Mouse (Mus musculus) spleen, adult 2 months (tissue): ENCODE data around the gene Pdzd3. TPM values are rescaled to one million over a fixed set of nuclear protein-coding genes. Genes with fewer than 3 reads are reported as not detected.

Experiments used
- DNase-seq, 2 experiments: peaks; one replicate each; pipeline versions ENCODE4 v3.0.0 to v3.0.0-alpha.2; 2012 to 2021; ENCODE audit warnings: low spot score in 2 of 2, low read depth in 1 of 2
- H3K27ac ChIP-seq: fragments of 200-500 bp; 2 replicates; pipeline ENCODE4 v1.5.1; 2012; ENCODE audit warnings: low read length, inconsistent platforms; ENCODE audit not compliant: insufficient read depth
- H3K27me3 ChIP-seq: fragments of 200-500 bp; 2 replicates; pipeline ENCODE4 v1.6.1; 2012; ENCODE audit warnings: mild to moderate bottlenecking, moderate library complexity, low read length, inconsistent platforms; ENCODE audit not compliant: control insufficient read depth, insufficient read depth
- H3K36me3 ChIP-seq: fragments of 200-500 bp; 2 replicates; pipeline ENCODE4 v1.6.1; 2012; ENCODE audit warnings: mild to moderate bottlenecking, low read length, inconsistent platforms; ENCODE audit not compliant: control insufficient read depth, insufficient read depth
- H3K4me1 ChIP-seq: fragments of 200-500 bp; 2 replicates; pipeline ENCODE4 v1.6.1; 2011; ENCODE audit warnings: inconsistent platforms; ENCODE audit not compliant: control insufficient read depth, insufficient read depth, insufficient read length
- H3K4me3 ChIP-seq: fragments of 200-500 bp; 2 replicates; pipeline ENCODE4 v1.5.1; 2011; ENCODE audit warnings: mild to moderate bottlenecking, inconsistent platforms; ENCODE audit not compliant: insufficient read depth, insufficient read length; ENCODE audit errors: extremely low read depth
- CTCF ChIP-seq: fragments of 200-500 bp; IDR thresholded peaks from 2 replicates; pipeline ENCODE4 v1.5.1; 2011; ENCODE audit warnings: mild to moderate bottlenecking, inconsistent platforms; ENCODE audit not compliant: insufficient read depth, insufficient read length, insufficient replicate concordance; ENCODE audit errors: extremely low read depth
- POLR2A ChIP-seq: fragments of 200-500 bp; IDR thresholded peaks from 2 replicates; pipeline ENCODE4 v1.6.1; 2011; ENCODE audit warnings: low read depth, low read length, inconsistent platforms
- WGBS: fragments of 180-500 bp; shearing (Covaris S2); methylation state at CpG from one replicate; pipeline ENCODE4 v1.1.7; 2018; 5-methylcytosine and 5-hydroxymethylcytosine counted together
- polyA plus RNA-seq: library from polyadenylated mRNA; depleted of rRNA; stranded (reverse); fragments of >200 nt; gene quantifications from 2 replicates; pipeline ENCODE4 v1.2.3, GENCODE M21; 2012

Gene Pdzd3
- polyA plus RNA-seq, 1 experiment, result 0.07 TPM

- TF ChIP-seq POLR2A (no peak), CTCF (no peak)
- 13% methylated on average over 11 of the region's 11 CpGs for WGBS
- H3K4me3 ChIP-seq, result peak overlapping the region; percentile 54; the same call in 1 of the 2 replicates
- H3K27ac ChIP-seq, result no peak overlapping the region
- no peak for DNase-seq
- peaks cover 5% of the 10 kb centered on the region; the same call in 1 of the 2 replicates for H3K36me3 ChIP-seq
- peaks cover 23% of the 10 kb centered on the region for H3K27me3 ChIP-seq
- H3K4me1 ChIP-seq, result peaks cover 15% of the 10 kb centered on the region
These were observed 35.7 kb upstream of the Pdzd3 start for GRCm38 (mm10) chr9:44287003-44287400.

- Histone ChIP-seq H3K27ac (no peak overlapping the region), H3K27me3 (peaks cover 23% of the 10 kb centered on the region), H3K4me3 (no peak overlapping the region; the same call in 1 of the 2 replicates), H3K36me3 (peaks cover 3% of the 10 kb centered on the region; the same call in 1 of the 2 replicates), H3K4me1 (peaks cover 15% of the 10 kb centered on the region)
- 20% methylated on average over 6 of the region's 6 CpGs for WGBS
- DNase-seq, result no peak
- TF ChIP-seq POLR2A, result no peak
- no peak for TF ChIP-seq CTCF
These were observed 35.1 kb upstream of the Pdzd3 start for GRCm38 (mm10) chr9:44286256-44286850.

- TF ChIP-seq CTCF (no peak), POLR2A (no peak)
- H3K4me1 ChIP-seq, result peaks cover 11% of the 10 kb centered on the region
- H3K27ac ChIP-seq, result no peak overlapping the region
- H3K27me3 ChIP-seq, result peaks cover 12% of the 10 kb centered on the region
- WGBS, result 82% methylated on average over 5 of the region's 5 CpGs
- H3K36me3 ChIP-seq, result no peaks in the 10 kb centered on the region
- no peak overlapping the region for H3K4me3 ChIP-seq
- DNase-seq, result no peak
These were observed 31.9 kb upstream of the Pdzd3 start for GRCm38 (mm10) chr9:44283183-44283582.

- no peak overlapping the region for H3K4me3 ChIP-seq
- 90% methylated on average over 4 of the region's 4 CpGs for WGBS
- TF ChIP-seq CTCF (no peak), POLR2A (no peak)
- DNase-seq, result no peak
- H3K4me1 ChIP-seq, result peaks cover 7% of the 10 kb centered on the region
- no peaks in the 10 kb centered on the region for H3K27me3 ChIP-seq
- H3K36me3 ChIP-seq, result no peaks in the 10 kb centered on the region
- H3K27ac ChIP-seq, result no peak overlapping the region
These were observed 18.7 kb upstream of the Pdzd3 start for GRCm38 (mm10) chr9:44269973-44270372.

GRCm38 (mm10) chr9:44269077-44269476 lies 17.8 kb upstream of the Pdzd3 start:
- DNase-seq, result peak in 1 of 2 experiments; percentile 38
- Histone ChIP-seq H3K36me3 (no peaks in the 10 kb centered on the region), H3K27ac (no peak overlapping the region), H3K27me3 (no peaks in the 10 kb centered on the region), H3K4me3 (no peak overlapping the region), H3K4me1 (peaks cover 7% of the 10 kb centered on the region)
- no peak for TF ChIP-seq POLR2A
- TF ChIP-seq CTCF, result peak; percentile 22; the same call in 1 of the 2 replicates
- 79% methylated on average over 3 of the region's 3 CpGs for WGBS

- Histone ChIP-seq H3K4me3 (peak within 1 kb of the TSS; percentile 71), H3K36me3 (no peaks in the 10 kb centered on the region), H3K4me1 (peaks cover 7% of the 10 kb centered on the region), H3K27me3 (no peaks in the 10 kb centered on the region), H3K27ac (peak within 1 kb of the TSS; percentile 84)
- 11% methylated on average over 6 of the region's 6 CpGs for WGBS
- TF ChIP-seq POLR2A, result no peak
- TF ChIP-seq CTCF, result no peak
- DNase-seq, result peak in 1 of 2 experiments; percentile 28
These were observed 17.2 kb upstream of the Pdzd3 start, which contains the start of gene Nlrx1 for GRCm38 (mm10) chr9:44268432-44268831. TSS of gene Nlrx1 (minus strand) at chr9:44268599.

- no peak for TF ChIP-seq POLR2A
- TF ChIP-seq CTCF, result peak; percentile 75; the same call in 1 of the 2 replicates
- DNase-seq, result peak; percentile 66 to 75
- H3K4me1 ChIP-seq, result peaks cover 7% of the 10 kb centered on the region
- 2% methylated on average over 28 of the region's 28 CpGs for WGBS
- peak overlapping the region; percentile 71 for H3K4me3 ChIP-seq
- peak overlapping the region; percentile 84 for H3K27ac ChIP-seq
- H3K36me3 ChIP-seq, result no peaks in the 10 kb centered on the region
- no peaks in the 10 kb centered on the region for H3K27me3 ChIP-seq
These were observed 16.7 kb upstream of the Pdzd3 start for GRCm38 (mm10) chr9:44268027-44268360.
